Mouse (Mus musculus) spleen, embryonic (tissue): ENCODE measurements around the gene Pgf.

Experiments used
- CTCF ChIA-PET: fragments of 350-600 bp; sonication (Branson Sonifier 250); formaldehyde crosslinking; loops from one replicate; lab custom pipeline; 2022; lab: Charles Lee

Pgf gene

GRCm38 (mm10) chr12:85192461-85193108, 15.0 kb upstream of the Pgf start:
- CTCF ChIA-PET: no interaction called here

GRCm38 (mm10) chr12:85190290-85190689, 12.7 kb upstream of the Pgf start:
- CTCF ChIA-PET: no interaction called here

- CTCF ChIA-PET: no interaction called here
Measured at GRCm38 (mm10) chr12:85186361-85186760, 8.8 kb upstream of the Pgf start.

GRCm38 (mm10) chr12:85185810-85186209, 8.2 kb upstream of the Pgf start:
- CTCF ChIA-PET: no interaction called here

- CTCF ChIA-PET: interaction anchor here (1.3 kb wide), 1 partner anchor 121 kb away, joined by 3 read pairs; no protein-coding TSS in a partner anchor
Measured at GRCm38 (mm10) chr12:85184118-85184517, 6.5 kb upstream of the Pgf start.

- CTCF ChIA-PET: no interaction called here
Measured at GRCm38 (mm10) chr12:85182898-85183297, 5.3 kb upstream of the Pgf start.

- CTCF ChIA-PET: no interaction called here
Measured at GRCm38 (mm10) chr12:85182345-85182643, 4.7 kb upstream of the Pgf start.

GRCm38 (mm10) chr12:85181475-85182344, 4.1 kb upstream of the Pgf start:
- CTCF ChIA-PET: interaction anchor here (0.7 kb wide), 1 partner anchor 38 kb away, joined by 4 read pairs; no protein-coding TSS in a partner anchor

GRCm38 (mm10) chr12:85178294-85178693, 704 bp upstream of the Pgf start:
- CTCF ChIA-PET: no interaction called here

- CTCF ChIA-PET: no interaction called here
Measured at GRCm38 (mm10) chr12:85176846-85177523, 605 bp downstream of the Pgf start.

- CTCF ChIA-PET: no interaction called here
Measured at GRCm38 (mm10) chr12:85175926-85176845, 1.4 kb downstream of the Pgf start.

- CTCF ChIA-PET: no interaction called here
Measured at GRCm38 (mm10) chr12:85175087-85175675, 2.4 kb downstream of the Pgf start.

GRCm38 (mm10) chr12:85174016-85174415, 3.6 kb downstream of the Pgf start:
- CTCF ChIA-PET: interaction anchor here (0.6 kb wide), 1 partner anchor 79 kb away, joined by 8 read pairs; no protein-coding TSS in a partner anchor

GRCm38 (mm10) chr12:85170948-85171307, 6.7 kb downstream of the Pgf start:
- CTCF ChIA-PET: no interaction called here

- CTCF ChIA-PET: interaction anchor here (0.6 to 0.9 kb wide), 3 partner anchors 50 to 135 kb away, joined by 3 to 4 read pairs (median 3); no protein-coding TSS in a partner anchor
Measured at GRCm38 (mm10) chr12:85170284-85170947, 7.2 kb downstream of the Pgf start.

GRCm38 (mm10) chr12:85169877-85170276, 7.7 kb downstream of the Pgf start:
- CTCF ChIA-PET: interaction anchor here (0.6 to 0.9 kb wide), 3 partner anchors 50 to 135 kb away, joined by 3 to 4 read pairs (median 3); no protein-coding TSS in a partner anchor

- CTCF ChIA-PET: interaction anchor here (0.7 to 0.8 kb wide), 2 partner anchors 51 to 136 kb away, joined by 4 read pairs; no protein-coding TSS in a partner anchor
Measured at GRCm38 (mm10) chr12:85169117-85169858, 8.3 kb downstream of the Pgf start.

- CTCF ChIA-PET: interaction anchor here (0.6 kb wide), 1 partner anchor 1702 kb away, joined by 4 read pairs; no protein-coding TSS in a partner anchor
Measured at GRCm38 (mm10) chr12:85166631-85167030, 11.0 kb downstream of the Pgf start.

- CTCF ChIA-PET: no interaction called here
Measured at GRCm38 (mm10) chr12:85164996-85165395, 12.6 kb downstream of the Pgf start.
